Mouse (Mus musculus) embryonic fibroblast, embryonic 13.5 days (primary cell): Measurements from ENCODE around the gene Rab11a.

Source experiments
- CTCF ChIP-seq: IDR thresholded peaks from 2 replicates; pipeline ENCODE4 v1.5.1; 2011; ENCODE audit warnings: mild to moderate bottlenecking, control low read depth, low read length, moderate library complexity, borderline replicate concordance; ENCODE audit not compliant: insufficient read depth
- POLR2A ChIP-seq: IDR thresholded peaks from 2 replicates; pipeline ENCODE4 v1.6.1; 2011; ENCODE audit warnings: low read depth, mild to moderate bottlenecking, control low read depth, low read length, moderate library complexity

DNA sequence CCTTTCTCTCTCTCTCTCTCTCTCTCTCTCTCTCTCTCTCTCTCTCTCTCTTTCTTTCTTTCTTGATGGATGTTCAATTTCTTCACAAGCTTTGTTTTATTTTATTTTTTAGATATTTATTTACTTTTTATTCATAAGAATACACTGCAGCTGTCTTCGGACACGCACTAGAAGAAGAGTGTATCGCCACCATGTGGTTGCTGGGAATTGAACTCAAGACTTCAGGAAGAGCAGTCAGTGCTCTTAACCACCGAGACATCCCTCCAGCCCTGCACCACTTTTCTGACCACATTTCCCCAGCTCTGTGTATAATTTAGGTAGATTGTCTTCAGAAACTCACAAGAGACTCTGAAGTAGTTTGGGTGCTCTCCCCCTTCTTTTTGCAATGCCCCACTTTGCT is 36.4 kb upstream of the Rab11a start:
- TF ChIP-seq CTCF (no peak), POLR2A (no peak)
